ENCODE assay signal across 22 mouse cellular contexts in genomic region chr12:77085894-77086293, GRCm38 (mm10).
A peak's percentile ranks its signal among the peaks of the same experiment; 100 is the strongest.
DNase-seq lines count a peak whose midpoint lies in the region; ATAC-seq and TF ChIP-seq lines count a peak whose summit lies in the region.
"Had no signal": no experiment of that assay in that cellular context is flagged by ENCODE, and none has a peak within 500 bp of the region (broad histone marks: within the 10 kb centered on the region; RNA-seq: fewer than 3 reads in every experiment).

No protein-coding gene starts in this region.

- in situ Hi-C loops in CH12.LX (cut with MboI; ENCODE audit: low pct_ligation_motif_present, low pct_unique_long_range_greater_than_20kb, low sequenced_read_pairs), result no loop called here

- peak overlapping the region; percentile 50; the same call in 1 of the 2 replicates for H3K4me2 ChIP-seq in CH12.LX (ENCODE audit: insufficient read depth, low read depth, poor library complexity, severe bottlenecking)
- H3K4me2 ChIP-seq in liver, embryonic 14.5 days (ENCODE audit: low read depth), result no peak overlapping the region
- H3K4me2 ChIP-seq: embryonic facial prominence, embryonic 12.5 days; hindbrain, embryonic 12.5 days; limb, embryonic 13.5 days had no signal

- no peak for TF ChIP-seq CTCF in CH12.LX (conservative IDR thresholded peaks at IDR 0.05 in 1 of 2, IDR thresholded peaks at IDR 0.05 in 1 of 2; ENCODE audit: low read depth in 2 of 2, low read length in 2 of 2)
- no peak for TF ChIP-seq CTCF in liver, embryonic 14.5 days (IDR thresholded peaks at IDR 0.05; ENCODE audit: low read depth)

- no peak for DNase-seq in CH12.LX (ENCODE audit: extremely low read depth)
- peak in 1 of 3 experiments; percentile 20 for DNase-seq in liver, embryonic 14.5 days (ENCODE audit: low read depth in 3 of 3, low spot score in 3 of 3)
- no peak for DNase-seq in layer of hippocampus, adult 9-10 months (ENCODE audit: low spot score)
- no peak for DNase-seq in thymus, postnatal 14 days
- no peak for DNase-seq in gastrocnemius, postnatal 4 days (ENCODE audit: low spot score in 2 of 2)
- DNase-seq in gastrocnemius, postnatal 14 days, result no peak
- DNase-seq: adrenal gland, postnatal 10 days; cerebellum, adult 9-11 months; gastrocnemius, postnatal 10 days; heart, postnatal 10 days; kidney, postnatal 10 days; layer of hippocampus, postnatal 36 days; retina, postnatal 1 day had no signal

- intact Hi-C loops in gastrocnemius, postnatal 14 days (cut with DNase I; ENCODE audit: low total_unique reads), result no loop called here

- H3K4me3 ChIP-seq in CH12.LX (replicated peaks in 1 of 3; ENCODE audit: low read depth in 2 of 3, low read length in 2 of 3, poor library complexity in 1 of 3), result no peak overlapping the region
- no peak overlapping the region for H3K4me3 ChIP-seq in liver, embryonic 14.5 days (ENCODE audit: insufficient read depth in 1 of 2, low read depth in 2 of 2, low read length in 2 of 2)
- H3K4me3 ChIP-seq: embryonic facial prominence, embryonic 12.5 days; erythroblast, embryonic 14.5 days; heart, embryonic 10.5 days; hindbrain, embryonic 12.5 days; limb, embryonic 13.5 days had no signal

- no peak for TF ChIP-seq RAD21 in CH12.LX (IDR thresholded peaks at IDR 0.05; ENCODE audit: low read depth, low read length)

- WGBS in liver, embryonic 14.5 days (ENCODE audit: insufficient replicate concordance), result 47% methylated on average over 5 of the region's 5 CpGs

- dilution Hi-C loops in CH12.LX (cut with MboI; ENCODE audit: extremely low pct_ligation_motif_present, extremely low pct_unique_long_range_greater_than_20kb, low sequenced_read_pairs), result no loop called here

- no peaks in the 10 kb centered on the region for H3K9me3 ChIP-seq in CH12.LX (replicated peaks; ENCODE audit: low read length)
- H3K9me3 ChIP-seq in liver, embryonic 14.5 days (ENCODE audit: control insufficient read depth, low read length), result no peaks in the 10 kb centered on the region
- H3K9me3 ChIP-seq: embryonic facial prominence, embryonic 12.5 days; heart, embryonic 10.5 days; hindbrain, embryonic 12.5 days; limb, embryonic 13.5 days had no signal

- no peaks in the 10 kb centered on the region for H3K36me3 ChIP-seq in CH12.LX (replicated peaks in 1 of 2; ENCODE audit: control insufficient read depth in 1 of 2, insufficient read depth in 1 of 2, low read length in 1 of 2)
- H3K36me3 ChIP-seq in liver, embryonic 14.5 days (replicated peaks; ENCODE audit: control insufficient read depth, insufficient read depth, low read depth), result no peaks in the 10 kb centered on the region
- H3K36me3 ChIP-seq: embryonic facial prominence, embryonic 12.5 days; heart, embryonic 10.5 days; hindbrain, embryonic 12.5 days; limb, embryonic 13.5 days had no signal

- no peaks in the 10 kb centered on the region for H3K79me2 ChIP-seq in CH12.LX (replicated peaks; ENCODE audit: control insufficient read depth, extremely low read depth, insufficient read depth, poor library complexity, severe bottlenecking)

- H3K9ac ChIP-seq in CH12.LX (ENCODE audit: insufficient read depth, low read depth), result peak overlapping the region; percentile 26; the same call in 1 of the 2 replicates
- no peak overlapping the region for H3K9ac ChIP-seq in liver, embryonic 14.5 days (replicated peaks)
- H3K9ac ChIP-seq: embryonic facial prominence, embryonic 12.5 days; hindbrain, embryonic 12.5 days; limb, embryonic 13.5 days had no signal

- TF ChIP-seq POLR2A in CH12.LX (IDR thresholded peaks at IDR 0.05; ENCODE audit: low read depth, low read length), result no peak

- no peak overlapping the region for H3K27ac ChIP-seq in CH12.LX (ENCODE audit: insufficient read depth, low read depth)
- H3K27ac ChIP-seq in liver, embryonic 14.5 days, result no peak overlapping the region
- H3K27ac ChIP-seq: embryonic facial prominence, embryonic 12.5 days; heart, embryonic 10.5 days; hindbrain, embryonic 12.5 days; limb, embryonic 13.5 days had no signal

- no peak for TF ChIP-seq EP300 in CH12.LX (IDR thresholded peaks at IDR 0.05; ENCODE audit: low read length)
- peak; percentile 56; the same call in 1 of the 2 replicates for TF ChIP-seq EP300 in liver, embryonic 14.5 days (IDR thresholded peaks at IDR 0.05; ENCODE audit: low read depth)

- ATAC-seq in granulocyte monocyte progenitor cell, adult 5-6 weeks (replicated peaks; ENCODE audit: poor library complexity, severe bottlenecking), result peak; percentile 52
- ATAC-seq in liver, embryonic 14.5 days (ENCODE audit: insufficient read depth), result peak; percentile 69; the same call in 1 of the 2 replicates
- ATAC-seq in megakaryocyte-erythroid progenitor cell, adult 5-6 weeks (replicated peaks; ENCODE audit: low FRiP score, low TSS enrichment, poor library complexity, severe bottlenecking), result 0 out of 2 replicates have a peak, but pooled peaks have one; percentile 39
- ATAC-seq: forebrain, embryonic 14.5 days had no signal

- peaks cover 16 to 58% of the 10 kb centered on the region in 2 experiments for H3K4me1 ChIP-seq in CH12.LX (ENCODE audit: control insufficient read depth in 1 of 2, insufficient read depth in 2 of 2)
- peaks cover 22 to 36% of the 10 kb centered on the region in 2 experiments for H3K4me1 ChIP-seq in liver, embryonic 14.5 days (replicated peaks; ENCODE audit: control insufficient read depth in 2 of 2, insufficient read depth in 2 of 2, low read length in 1 of 2)
- H3K4me1 ChIP-seq: embryonic facial prominence, embryonic 12.5 days; heart, embryonic 10.5 days; hindbrain, embryonic 12.5 days; limb, embryonic 13.5 days had no signal

- no peaks in the 10 kb centered on the region for H3K27me3 ChIP-seq in CH12.LX (replicated peaks)
- no peaks in the 10 kb centered on the region for H3K27me3 ChIP-seq in liver, embryonic 14.5 days (ENCODE audit: control insufficient read depth, insufficient read depth, low read length)
- H3K27me3 ChIP-seq: embryonic facial prominence, embryonic 12.5 days; hindbrain, embryonic 12.5 days; limb, embryonic 13.5 days; megakaryocyte, embryonic 14.5 days had no signal

TF ChIP-seq in CH12.LX, 34 proteins besides CTCF, POLR2A, EP300 and RAD21:
- no peak for TF ChIP-seq MAZ (IDR thresholded peaks at IDR 0.05; ENCODE audit: low read depth, low read length)
- TF ChIP-seq TBP (conservative IDR thresholded peaks at IDR 0.05; ENCODE audit: low read depth, low read length), result 0 out of 2 replicates have a peak, but pooled peaks have one; percentile 47
